Mouse (Mus musculus) heart, adult 2 months (tissue): ENCODE measurements around the gene Gramd1b.

ENCODE experiments used
- CTCF ChIP-seq: fragments of 200-600 bp; IDR thresholded peaks from 2 replicates; pipeline ENCODE4 v1.8.1; 2022; ENCODE audit warnings: antibody characterized with exemption, mild to moderate bottlenecking, moderate library complexity
- POLR2A ChIP-seq: fragments of 200-500 bp; IDR thresholded peaks from 2 replicates; pipeline ENCODE4 v1.6.1; 2011; ENCODE audit warnings: mild to moderate bottlenecking, low read depth, low read length, control low read depth; ENCODE audit not compliant: insufficient read depth

DNA sequence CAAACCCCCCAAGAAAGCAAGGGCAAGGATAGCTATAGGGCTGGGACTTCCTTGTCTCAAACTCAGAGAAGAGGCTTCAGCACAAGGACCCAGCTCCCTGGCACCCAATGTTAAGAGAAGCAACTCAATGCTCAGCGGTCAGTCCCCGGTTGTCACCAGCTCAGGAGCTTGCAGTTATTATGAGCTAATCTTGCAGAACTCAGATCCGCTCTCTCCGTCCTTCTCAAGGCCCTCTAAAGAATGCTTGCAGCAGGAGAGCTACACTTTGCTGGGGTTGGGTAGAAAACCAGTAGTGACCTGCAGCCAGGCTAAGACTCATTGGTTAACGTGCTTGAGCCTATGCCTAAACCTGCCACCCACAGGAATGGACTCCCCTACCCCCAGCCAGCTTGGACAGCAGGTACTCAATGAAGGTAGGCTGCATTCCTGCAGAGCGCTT, 156.6 kb downstream of the Gramd1b start:
- TF ChIP-seq CTCF (no peak), POLR2A (no peak)
